Mouse (Mus musculus) limb, embryonic 14.5 days (tissue): Measurements from ENCODE around the gene Unk. TPM values are rescaled to one million over a fixed set of nuclear protein-coding genes. Genes with fewer than 3 reads are reported as not detected.
A peak's percentile ranks its signal among the peaks of the same experiment; 100 is the strongest.

ENCODE experiments used
- ATAC-seq: fragments of 200-750 bp; cut with Nextera tagmentation; 2 replicates; pipeline ENCODE4 v1.8.0; 2017; ENCODE audit warnings: low read depth, moderate number of reproducible peaks, moderate TSS enrichment; ENCODE audit not compliant: low FRiP score
- DNase-seq: peaks from one replicate; pipeline ENCODE4 v3.0.0-alpha.2; 2015; ENCODE audit warnings: low spot score
- H3K27ac ChIP-seq: fragments of 300-500 bp; sonication (generic); replicated peaks from 2 replicates; pipeline ENCODE4 v1.5.1; 2014; ENCODE audit warnings: low read depth, mild to moderate bottlenecking, low read length, moderate library complexity, mixed read lengths
- H3K27me3 ChIP-seq: fragments of 300-500 bp; sonication (generic); 2 replicates; pipeline ENCODE4 v1.6.1; 2014; ENCODE audit warnings: low read length, mixed read lengths; ENCODE audit not compliant: control insufficient read depth, insufficient read depth
- H3K36me3 ChIP-seq: fragments of 300-500 bp; sonication (generic); 2 replicates; pipeline ENCODE4 v1.6.1; 2014; ENCODE audit warnings: mild to moderate bottlenecking, low read length, moderate library complexity, mixed read lengths; ENCODE audit not compliant: control insufficient read depth, insufficient read depth
- H3K4me1 ChIP-seq: fragments of 300-500 bp; sonication (generic); 2 replicates; pipeline ENCODE4 v1.6.1; 2014; ENCODE audit warnings: antibody characterized with exemption, low read length, mixed read lengths; ENCODE audit not compliant: control insufficient read depth, insufficient read depth
- H3K4me2 ChIP-seq: fragments of 300-500 bp; sonication (generic); replicated peaks from 2 replicates; pipeline ENCODE4 v1.6.1; 2014; ENCODE audit warnings: low read depth, mild to moderate bottlenecking, low read length, moderate library complexity; ENCODE audit not compliant: severe bottlenecking
- H3K4me3 ChIP-seq: fragments of 300-500 bp; sonication (generic); replicated peaks from 2 replicates; pipeline ENCODE4 v1.5.1; 2014; ENCODE audit warnings: low read length
- H3K9ac ChIP-seq: fragments of 300-500 bp; sonication (generic); 2 replicates; pipeline ENCODE4 v1.6.1; 2014; ENCODE audit warnings: mild to moderate bottlenecking, low read depth, low read length, moderate library complexity; ENCODE audit not compliant: severe bottlenecking
- H3K9me3 ChIP-seq: fragments of 300-500 bp; sonication (generic); 2 replicates; pipeline ENCODE4 v1.6.1; 2016; ENCODE audit warnings: low read length; ENCODE audit not compliant: control insufficient read depth
- POLR2A ChIP-seq: fragments of 200-500 bp; IDR thresholded peaks from 2 replicates; pipeline ENCODE4 v1.8.0; 2012; ENCODE audit warnings: inconsistent platforms, mild to moderate bottlenecking, moderate library complexity, borderline replicate concordance; ENCODE audit not compliant: insufficient read depth, insufficient read length; ENCODE audit errors: extremely low read depth
- WGBS: fragments of 180-500 bp; shearing (Covaris S2); extraction: QIAGEN DNeasy Blood & Tissue Kit; methylation state at CpG from one replicate; pipeline ENCODE4 v1.1.7; 2014; 5-methylcytosine and 5-hydroxymethylcytosine counted together
- polyA plus RNA-seq, 2 experiments: library from polyadenylated mRNA; depleted of rRNA in 1 of 2; stranded (reverse) in 1 of 2; unstranded in 1 of 2; fragments of >200 nt; fragmentation: Nextera tagmentation in 1 of 2; extraction: Ambion mirVana in 1 of 2; gene quantifications; 2 replicates each; pipeline versions ENCODE4 v1.2.1 to v1.2.3; 2012 to 2014

Unk gene
- polyA plus RNA-seq, 2 experiments = 33.1 to 80.3 TPM

GRCm38 (mm10) chr11:116109441-116110081 lies 79.4 kb downstream of the Unk start:
- TF ChIP-seq POLR2A = no peak
- no peak for ATAC-seq
- Histone ChIP-seq H3K4me3 (peak overlapping the region; percentile 52), H3K4me2 (peak overlapping the region; percentile 69), H3K36me3 (no peaks in the 10 kb centered on the region), H3K9me3 (no peaks in the 10 kb centered on the region), H3K4me1 (peaks cover 29% of the 10 kb centered on the region), H3K9ac (peak overlapping the region; percentile 61), H3K27me3 (peaks cover 48% of the 10 kb centered on the region), H3K27ac (peak overlapping the region; percentile 46)
- DNase-seq = no peak
- 3% methylated on average over 65 of the region's 70 CpGs for WGBS

GRCm38 (mm10) chr11:116110131-116110530 lies 80.0 kb downstream of the Unk start:
- no peaks in the 10 kb centered on the region for H3K9me3 ChIP-seq
- no peaks in the 10 kb centered on the region for H3K36me3 ChIP-seq
- ATAC-seq = peak; percentile 51; the same call in 1 of the 2 replicates
- H3K4me3 ChIP-seq = peak overlapping the region; percentile 52
- H3K27me3 ChIP-seq = peaks cover 48% of the 10 kb centered on the region
- H3K4me2 ChIP-seq = peak overlapping the region; percentile 69
- peak overlapping the region; percentile 61 for H3K9ac ChIP-seq
- no peak for TF ChIP-seq POLR2A
- DNase-seq = no peak
- peak overlapping the region; percentile 46 for H3K27ac ChIP-seq
- H3K4me1 ChIP-seq = peaks cover 28% of the 10 kb centered on the region
- WGBS = under 1% methylated on average over 21 of the region's 35 CpGs

GRCm38 (mm10) chr11:116110540-116110939 lies 80.4 kb downstream of the Unk start:
- H3K9ac ChIP-seq = peak overlapping the region; percentile 61
- peak overlapping the region; percentile 69 for H3K4me2 ChIP-seq
- peaks cover 28% of the 10 kb centered on the region for H3K4me1 ChIP-seq
- no peak for ATAC-seq
- TF ChIP-seq POLR2A = no peak
- peaks cover 48% of the 10 kb centered on the region for H3K27me3 ChIP-seq
- DNase-seq = no peak
- H3K9me3 ChIP-seq = no peaks in the 10 kb centered on the region
- 0 out of 2 replicates have a peak overlapping the region, but pooled peaks have one; percentile 3 for H3K27ac ChIP-seq
- H3K4me3 ChIP-seq = peak overlapping the region; percentile 52
- WGBS = 25% methylated on average over 10 of the region's 10 CpGs
- H3K36me3 ChIP-seq = no peaks in the 10 kb centered on the region

Other genes with a start within 250 kb of the Unk start
- 34.6 and 44.7 TPM in 2 replicates for gene Caskin2, start 216.7 kb upstream of the Unk start, polyA plus RNA-seq (2012; rRNA removed)
- 17.3 and 21.2 TPM in 2 replicates for gene Caskin2, start 216.7 kb upstream of the Unk start, polyA plus RNA-seq (2014; fragmentation: Nextera tagmentation; extraction: Ambion mirVana)
- 32.6 and 40.0 TPM in 2 replicates for gene Tsen54, start 215.6 kb upstream of the Unk start, polyA plus RNA-seq (2012; rRNA removed)
- gene Tsen54, start 215.6 kb upstream of the Unk start, polyA plus RNA-seq (2014; fragmentation: Nextera tagmentation; extraction: Ambion mirVana) = 28.1 and 30.2 TPM in 2 replicates
- gene Llgl2, start 206.3 kb upstream of the Unk start, polyA plus RNA-seq (2012; rRNA removed) = 11.2 and 12.6 TPM in 2 replicates
- gene Llgl2, start 206.3 kb upstream of the Unk start, polyA plus RNA-seq (2014; fragmentation: Nextera tagmentation; extraction: Ambion mirVana) = 12.3 and 13.3 TPM in 2 replicates
- 0.55 and 1.3 TPM in 2 replicates for gene Myo15b, start 171.9 kb upstream of the Unk start, polyA plus RNA-seq (2012; rRNA removed)
- 0.54 and 0.56 TPM in 2 replicates for gene Myo15b, start 171.9 kb upstream of the Unk start, polyA plus RNA-seq (2014; fragmentation: Nextera tagmentation; extraction: Ambion mirVana)
- 9.8 and 10.5 TPM in 2 replicates for gene Smim5, start 130.4 kb upstream of the Unk start, polyA plus RNA-seq (2012; rRNA removed)
- gene Smim5, start 130.4 kb upstream of the Unk start, polyA plus RNA-seq (2014; fragmentation: Nextera tagmentation; extraction: Ambion mirVana) = 16.0 and 17.5 TPM in 2 replicates
- 0.52 and 0.77 TPM in 2 replicates for gene Smim6, start 118.3 kb upstream of the Unk start, polyA plus RNA-seq (2012; rRNA removed)
- 0.83 and 0.89 TPM in 2 replicates for gene Smim6, start 118.3 kb upstream of the Unk start, polyA plus RNA-seq (2014; fragmentation: Nextera tagmentation; extraction: Ambion mirVana)
- 35.6 and 52.6 TPM in 2 replicates for gene Sap30bp, start 97.0 kb upstream of the Unk start, polyA plus RNA-seq (2012; rRNA removed)
- 36.6 and 36.9 TPM in 2 replicates for gene Sap30bp, start 97.0 kb upstream of the Unk start, polyA plus RNA-seq (2014; fragmentation: Nextera tagmentation; extraction: Ambion mirVana)
- 27.9 and 28.0 TPM in 2 replicates for gene Recql5, start 96.8 kb upstream of the Unk start, polyA plus RNA-seq (2012; rRNA removed)
- 16.1 and 18.3 TPM in 2 replicates for gene Recql5, start 96.8 kb upstream of the Unk start, polyA plus RNA-seq (2014; fragmentation: Nextera tagmentation; extraction: Ambion mirVana)
- gene Itgb4, start 55.6 kb upstream of the Unk start, polyA plus RNA-seq (2012; rRNA removed) = 11.3 and 11.6 TPM in 2 replicates
- 12.5 TPM in 2 replicates for gene Itgb4, start 55.6 kb upstream of the Unk start, polyA plus RNA-seq (2014; fragmentation: Nextera tagmentation; extraction: Ambion mirVana)
- gene Galk1, start 17.6 kb upstream of the Unk start, polyA plus RNA-seq (2012; rRNA removed) = 115 and 139 TPM in 2 replicates
- gene Galk1, start 17.6 kb upstream of the Unk start, polyA plus RNA-seq (2014; fragmentation: Nextera tagmentation; extraction: Ambion mirVana) = 162 and 164 TPM in 2 replicates
- gene H3f3b, start 2.4 kb upstream of the Unk start, polyA plus RNA-seq (2012; rRNA removed) = 871 and 951 TPM in 2 replicates
- 1,919 and 2,014 TPM in 2 replicates for gene H3f3b, start 2.4 kb upstream of the Unk start, polyA plus RNA-seq (2014; fragmentation: Nextera tagmentation; extraction: Ambion mirVana)
- gene Unc13d, start 47.6 kb downstream of the Unk start, polyA plus RNA-seq (2012; rRNA removed) = 4.1 and 4.3 TPM in 2 replicates
- 3.4 and 3.8 TPM in 2 replicates for gene Unc13d, start 47.6 kb downstream of the Unk start, polyA plus RNA-seq (2014; fragmentation: Nextera tagmentation; extraction: Ambion mirVana)
- 58.6 and 76.2 TPM in 2 replicates for gene Wbp2, start 56.7 kb downstream of the Unk start, polyA plus RNA-seq (2012; rRNA removed)
- gene Wbp2, start 56.7 kb downstream of the Unk start, polyA plus RNA-seq (2014; fragmentation: Nextera tagmentation; extraction: Ambion mirVana) = 56.8 and 57.7 TPM in 2 replicates
- gene Trim47, start 96.9 kb downstream of the Unk start, polyA plus RNA-seq (2012; rRNA removed) = 25.5 and 35.2 TPM in 2 replicates
- 25.1 and 28.5 TPM in 2 replicates for gene Trim47, start 96.9 kb downstream of the Unk start, polyA plus RNA-seq (2014; fragmentation: Nextera tagmentation; extraction: Ambion mirVana)
- 4.9 and 6.2 TPM in 2 replicates for gene Trim65, start 100.8 kb downstream of the Unk start, polyA plus RNA-seq (2012; rRNA removed)
- 3.1 and 4.1 TPM in 2 replicates for gene Trim65, start 100.8 kb downstream of the Unk start, polyA plus RNA-seq (2014; fragmentation: Nextera tagmentation; extraction: Ambion mirVana)
- gene Mrpl38, start 108.5 kb downstream of the Unk start, polyA plus RNA-seq (2012; rRNA removed) = 52.6 and 56.4 TPM in 2 replicates
- gene Mrpl38, start 108.5 kb downstream of the Unk start, polyA plus RNA-seq (2014; fragmentation: Nextera tagmentation; extraction: Ambion mirVana) = 85.8 and 86.5 TPM in 2 replicates
- gene Fbf1, start 137.8 kb downstream of the Unk start, polyA plus RNA-seq (2012; rRNA removed) = 77.7 and 82.6 TPM in 2 replicates
- 26.4 and 34.8 TPM in 2 replicates for gene Fbf1, start 137.8 kb downstream of the Unk start, polyA plus RNA-seq (2014; fragmentation: Nextera tagmentation; extraction: Ambion mirVana)
- gene Ten1, start 168.5 kb downstream of the Unk start, polyA plus RNA-seq (2012; rRNA removed) = 44.2 and 50.0 TPM in 2 replicates
- 67.4 and 70.5 TPM in 2 replicates for gene Ten1, start 168.5 kb downstream of the Unk start, polyA plus RNA-seq (2014; fragmentation: Nextera tagmentation; extraction: Ambion mirVana)
- 38.1 and 42.9 TPM in 2 replicates for gene Acox1, start 168.7 kb downstream of the Unk start, polyA plus RNA-seq (2012; rRNA removed)
- gene Acox1, start 168.7 kb downstream of the Unk start, polyA plus RNA-seq (2014; fragmentation: Nextera tagmentation; extraction: Ambion mirVana) = 26.3 and 30.1 TPM in 2 replicates
- gene Evpl, start 207.8 kb downstream of the Unk start, polyA plus RNA-seq (2012; rRNA removed) = 6.0 and 8.2 TPM in 2 replicates
- gene Evpl, start 207.8 kb downstream of the Unk start, polyA plus RNA-seq (2014; fragmentation: Nextera tagmentation; extraction: Ambion mirVana) = 17.0 and 21.8 TPM in 2 replicates
- gene Srp68, start 243.9 kb downstream of the Unk start, polyA plus RNA-seq (2012; rRNA removed) = 106 and 111 TPM in 2 replicates
- gene Srp68, start 243.9 kb downstream of the Unk start, polyA plus RNA-seq (2014; fragmentation: Nextera tagmentation; extraction: Ambion mirVana) = 94.9 and 103 TPM in 2 replicates